Mouse (Mus musculus) ES-Bruce4 (cell line): Measurements from ENCODE around the gene Pygo2.

Experiments used
- CTCF ChIP-seq: IDR thresholded peaks from one replicate; pipeline ENCODE4 v1.8.1; 2011; ENCODE audit warnings: low read depth, low read length
- EP300 ChIP-seq: IDR thresholded peaks from 2 replicates; pipeline ENCODE4 v1.6.1; 2011; ENCODE audit warnings: low read depth, low read length; ENCODE audit not compliant: insufficient read depth
- POLR2A ChIP-seq: IDR thresholded peaks from one replicate; pipeline ENCODE4 v1.8.1; 2011; ENCODE audit warnings: low read length; ENCODE audit not compliant: insufficient read depth

DNA sequence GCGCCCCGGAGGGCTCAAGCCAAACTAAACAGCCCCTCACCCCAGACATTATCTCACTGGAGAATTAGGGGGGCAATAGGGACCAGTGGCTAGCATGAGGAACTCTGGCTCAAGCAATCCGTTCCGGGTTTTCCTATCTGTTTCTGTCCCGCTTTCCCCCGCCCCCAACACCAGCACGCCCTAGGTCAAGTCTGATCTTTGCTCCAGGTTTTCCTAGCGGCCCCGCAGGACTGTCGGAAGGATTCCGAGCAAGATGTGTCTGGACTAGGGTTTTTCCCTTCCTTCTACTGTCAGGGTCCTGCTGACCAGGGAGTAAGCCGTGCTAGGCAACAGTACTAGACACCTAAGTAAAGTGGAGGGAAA is 35.1 kb upstream of the Pygo2 start:
- no peak for TF ChIP-seq CTCF
- peak; percentile 85; the same call in 1 of the 2 replicates for TF ChIP-seq EP300
- no peak for TF ChIP-seq POLR2A
